Mouse (Mus musculus) intestine, embryonic 14.5 days (tissue): Measurements from ENCODE around the gene Mcm10. TPM values are rescaled to one million over a fixed set of nuclear protein-coding genes. Genes with fewer than 3 reads are reported as not detected.

Experiments used
- ATAC-seq: fragments of 200-750 bp; cut with Nextera tagmentation; replicated peaks from 2 replicates; pipeline ENCODE4 v1.8.0; 2017; ENCODE audit warnings: low read depth, moderate number of reproducible peaks, moderate TSS enrichment, moderate library complexity; ENCODE audit not compliant: low FRiP score, low TSS enrichment
- DNase-seq: peaks from one replicate; pipeline ENCODE4 v3.0.0-alpha.2; 2018; ENCODE audit warnings: low spot score
- H3K27ac ChIP-seq: fragments of 300-500 bp; sonication (generic); 2 replicates; pipeline ENCODE4 v1.5.1; 2014; ENCODE audit warnings: low read depth, mild to moderate bottlenecking, control low read depth
- H3K27me3 ChIP-seq: fragments of 300-500 bp; sonication (generic); replicated peaks from 2 replicates; pipeline ENCODE4 v1.6.1; 2014; ENCODE audit warnings: low read length, control low read depth; ENCODE audit not compliant: control insufficient read depth, insufficient read depth
- H3K36me3 ChIP-seq: fragments of 300-500 bp; sonication (generic); 2 replicates; pipeline ENCODE4 v1.6.1; 2014; ENCODE audit warnings: low read length, control low read depth; ENCODE audit not compliant: control insufficient read depth, insufficient read depth
- H3K4me1 ChIP-seq: fragments of 300-500 bp; sonication (generic); replicated peaks from 2 replicates; pipeline ENCODE4 v1.6.1; 2014; ENCODE audit warnings: low read length, control low read depth, mixed read lengths; ENCODE audit not compliant: control insufficient read depth, insufficient read depth
- H3K4me2 ChIP-seq: fragments of 300-500 bp; sonication (generic); 2 replicates; pipeline ENCODE4 v1.6.1; 2014; ENCODE audit warnings: low read length
- H3K4me3 ChIP-seq: fragments of 300-500 bp; sonication (generic); 2 replicates; pipeline ENCODE4 v1.5.1; 2014; ENCODE audit warnings: low read depth, low read length, control low read depth, mixed read lengths
- H3K9ac ChIP-seq: fragments of 300-500 bp; sonication (generic); 2 replicates; pipeline ENCODE4 v1.6.1; 2014; ENCODE audit warnings: mild to moderate bottlenecking, low read length
- H3K9me3 ChIP-seq: fragments of 300-500 bp; sonication (generic); 2 replicates; pipeline ENCODE4 v1.6.1; 2016; ENCODE audit warnings: low read length, control low read depth; ENCODE audit not compliant: control insufficient read depth
- WGBS: fragments of 180-500 bp; shearing (Covaris S2); extraction: QIAGEN DNeasy Blood & Tissue Kit; methylation state at CpG from one replicate; pipeline ENCODE4 v1.1.7; 2014; 5-methylcytosine and 5-hydroxymethylcytosine counted together
- polyA plus RNA-seq: library from polyadenylated mRNA; unstranded; fragments of >200 nt; fragmentation: Nextera tagmentation; extraction: Ambion mirVana; gene quantifications from 2 replicates; pipeline ENCODE4 v1.2.1, GENCODE M21; 2014

Mcm10 gene
- polyA plus RNA-seq, 1 experiment from 2014 or later, result 44.8 TPM

DNA sequence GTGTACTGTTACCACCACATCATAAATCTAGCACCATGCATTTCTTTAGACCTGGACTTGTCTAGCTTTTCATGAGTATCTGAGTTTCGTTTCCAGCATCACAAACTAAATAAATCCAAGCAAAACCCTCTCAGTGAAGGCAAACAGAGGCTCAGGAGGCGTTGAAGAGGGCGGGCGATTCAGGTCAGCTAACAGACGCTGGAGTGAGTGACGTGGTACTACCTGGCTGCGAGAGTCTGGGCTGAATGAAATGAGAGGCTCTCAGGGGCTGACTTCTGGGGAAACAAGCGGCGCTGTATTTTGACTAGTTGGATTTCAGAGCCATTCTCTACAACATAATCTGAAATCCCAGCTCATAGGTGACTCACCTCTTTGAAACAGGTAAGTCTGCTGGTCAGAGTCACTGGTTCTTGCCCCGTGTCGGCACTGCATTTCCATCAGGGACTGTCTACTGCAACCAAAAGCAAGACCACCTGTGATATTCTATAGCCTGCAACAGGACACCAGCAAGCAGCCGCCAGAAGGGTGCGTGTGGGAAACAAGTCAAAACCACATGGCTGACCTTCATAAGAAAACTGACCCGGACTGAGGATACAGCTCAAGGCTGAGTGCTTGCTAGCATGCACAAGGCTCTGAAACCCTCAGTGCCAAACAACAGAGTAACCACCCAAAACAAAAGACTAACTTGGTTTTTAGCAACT, 11.3 kb upstream of the Mcm10 start:
- H3K4me1 ChIP-seq, result no peaks in the 10 kb centered on the region
- H3K27ac ChIP-seq, result no peak overlapping the region
- H3K27me3 ChIP-seq, result no peaks in the 10 kb centered on the region
- H3K36me3 ChIP-seq, result no peaks in the 10 kb centered on the region
- no peak overlapping the region for H3K9ac ChIP-seq
- ATAC-seq (no peak), DNase-seq (no peak)
- no peak overlapping the region for H3K4me3 ChIP-seq
- WGBS, result 72% methylated on average over 14 of the region's 14 CpGs
- no peak overlapping the region for H3K4me2 ChIP-seq
- no peaks in the 10 kb centered on the region for H3K9me3 ChIP-seq

DNA sequence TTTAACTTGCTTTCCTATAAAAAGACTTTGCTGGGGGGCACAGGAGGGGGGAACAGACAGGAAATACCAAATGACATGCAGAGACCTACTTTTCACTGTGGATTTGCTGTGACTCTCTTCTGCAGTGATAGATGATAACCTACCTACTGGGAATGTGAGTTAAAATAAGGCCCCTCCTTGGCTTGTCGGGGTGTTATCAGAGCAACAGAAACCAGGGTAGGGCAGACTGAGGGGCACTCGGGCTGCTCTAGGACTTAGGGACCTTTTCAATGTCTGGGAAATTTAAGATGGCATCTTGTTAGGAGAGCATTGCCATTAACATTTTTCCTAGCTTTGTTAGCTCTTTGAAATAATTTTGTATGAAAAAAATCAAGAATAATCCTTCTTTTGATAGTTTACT, 10.7 kb upstream of the Mcm10 start:
- DNase-seq (no peak), ATAC-seq (no peak)
- 53% methylated on average over 2 of the region's 2 CpGs for WGBS
- H3K27ac ChIP-seq, result no peak overlapping the region
- no peaks in the 10 kb centered on the region for H3K4me1 ChIP-seq
- H3K27me3 ChIP-seq, result no peaks in the 10 kb centered on the region
- H3K36me3 ChIP-seq, result no peaks in the 10 kb centered on the region
- H3K4me3 ChIP-seq, result no peak overlapping the region
- H3K9ac ChIP-seq, result no peak overlapping the region
- H3K9me3 ChIP-seq, result no peaks in the 10 kb centered on the region
- no peak overlapping the region for H3K4me2 ChIP-seq

DNA sequence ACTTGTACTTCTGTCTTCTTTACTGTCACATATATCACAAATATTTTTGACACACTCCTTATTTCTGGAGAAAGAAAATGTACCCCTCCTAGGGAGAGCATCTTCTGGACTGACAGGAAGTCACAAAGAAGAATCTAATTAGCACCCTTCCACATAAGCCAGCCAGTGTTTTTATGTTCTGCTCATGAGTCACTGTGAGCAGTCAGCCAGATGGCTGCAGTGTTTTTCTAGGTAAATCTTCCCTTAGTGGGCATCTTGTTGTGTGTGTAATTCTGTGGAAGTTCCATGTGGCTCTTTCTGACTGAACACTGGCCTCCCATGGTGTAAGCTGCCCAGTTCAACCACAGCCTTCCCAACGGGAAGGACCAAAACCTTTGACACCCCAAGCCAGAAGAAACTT, 7.1 kb upstream of the Mcm10 start:
- Histone ChIP-seq H3K4me3 (no peak overlapping the region), H3K27me3 (no peaks in the 10 kb centered on the region), H3K9me3 (no peaks in the 10 kb centered on the region), H3K27ac (no peak overlapping the region), H3K4me2 (no peak overlapping the region), H3K4me1 (no peaks in the 10 kb centered on the region), H3K9ac (no peak overlapping the region), H3K36me3 (no peaks in the 10 kb centered on the region)
- 81% methylated on average over 1 of the region's 1 CpGs for WGBS
- DNase-seq (no peak), ATAC-seq (no peak)

DNA sequence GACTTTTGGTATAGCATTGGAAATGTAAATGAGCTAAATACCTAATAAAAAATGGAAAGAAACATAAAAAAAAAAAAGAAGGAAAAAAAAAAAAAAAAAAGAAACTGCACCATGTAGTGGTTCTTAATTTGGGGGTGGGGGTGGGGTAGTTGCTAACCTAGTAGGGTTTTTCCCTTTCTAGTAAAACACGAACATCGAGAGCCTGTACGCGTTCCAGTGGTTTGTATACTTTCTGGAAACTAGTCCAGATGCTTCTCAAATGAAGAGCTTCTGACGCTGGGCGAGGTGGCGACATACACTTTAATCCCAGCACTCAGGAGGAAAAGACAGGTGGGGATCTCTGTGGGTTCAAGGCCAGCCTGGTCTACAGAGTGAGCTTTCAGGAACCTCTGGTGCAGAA, 4.3 kb upstream of the Mcm10 start:
- Histone ChIP-seq H3K9ac (no peak overlapping the region), H3K9me3 (no peaks in the 10 kb centered on the region), H3K36me3 (no peaks in the 10 kb centered on the region), H3K27me3 (no peaks in the 10 kb centered on the region), H3K4me1 (peaks cover 3% of the 10 kb centered on the region), H3K4me2 (no peak overlapping the region), H3K27ac (no peak overlapping the region), H3K4me3 (no peak overlapping the region)
- WGBS, result 93% methylated on average over 7 of the region's 7 CpGs
- no peak for ATAC-seq
- DNase-seq, result no peak

DNA sequence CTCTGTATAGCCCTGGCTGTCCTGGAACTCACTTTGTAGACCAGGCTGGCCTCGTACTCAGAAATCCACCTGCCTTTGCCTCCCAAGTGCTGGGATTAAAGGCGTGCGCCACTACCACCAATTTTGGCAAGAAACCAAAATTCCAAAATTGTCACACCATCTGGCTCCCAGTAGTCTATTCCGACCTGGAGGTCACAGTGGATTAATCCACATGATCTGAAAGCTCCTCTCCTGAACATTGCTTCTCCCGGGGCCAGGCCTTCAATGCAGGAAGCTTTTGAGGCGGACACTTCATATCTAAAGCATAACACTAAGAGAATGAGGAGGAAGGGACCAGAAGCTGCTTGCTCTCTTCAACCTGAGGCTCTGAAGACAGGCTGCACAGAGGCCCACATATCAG, 2.9 kb upstream of the Mcm10 start:
- ATAC-seq (no peak), DNase-seq (no peak)
- Histone ChIP-seq H3K4me2 (no peak overlapping the region), H3K4me3 (no peak overlapping the region), H3K36me3 (no peaks in the 10 kb centered on the region), H3K27ac (no peak overlapping the region), H3K4me1 (peaks cover 10% of the 10 kb centered on the region), H3K9me3 (no peaks in the 10 kb centered on the region), H3K27me3 (no peaks in the 10 kb centered on the region), H3K9ac (no peak overlapping the region)
- 89% methylated on average over 6 of the region's 6 CpGs for WGBS

DNA sequence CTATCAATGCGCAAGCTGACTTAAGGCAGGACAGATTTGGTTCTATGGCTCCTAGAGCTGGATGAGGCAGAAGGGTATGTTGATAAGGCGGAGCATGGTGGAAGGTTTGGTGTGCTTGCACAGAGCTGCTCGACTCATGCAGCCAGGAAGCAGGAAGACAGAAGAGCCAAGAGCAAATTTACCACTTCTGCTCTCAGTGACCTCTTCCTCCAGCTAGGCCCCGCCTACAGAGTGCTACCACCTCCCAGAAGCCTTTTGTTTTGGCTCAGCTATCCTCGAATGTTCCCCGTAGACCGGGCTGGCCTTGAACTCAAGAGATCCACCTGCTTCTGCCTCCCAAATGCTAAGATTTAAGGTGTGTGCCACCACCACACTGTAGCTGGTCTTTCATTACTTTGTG, 2.0 kb upstream of the Mcm10 start:
- H3K4me3 ChIP-seq, result no peak overlapping the region
- H3K36me3 ChIP-seq, result no peaks in the 10 kb centered on the region
- peaks cover 10% of the 10 kb centered on the region for H3K4me1 ChIP-seq
- H3K4me2 ChIP-seq, result no peak overlapping the region
- no peak overlapping the region for H3K27ac ChIP-seq
- WGBS, result 76% methylated on average over 7 of the region's 7 CpGs
- no peaks in the 10 kb centered on the region for H3K27me3 ChIP-seq
- no peak for DNase-seq
- ATAC-seq, result no peak
- H3K9ac ChIP-seq, result no peak overlapping the region
- H3K9me3 ChIP-seq, result no peaks in the 10 kb centered on the region

DNA sequence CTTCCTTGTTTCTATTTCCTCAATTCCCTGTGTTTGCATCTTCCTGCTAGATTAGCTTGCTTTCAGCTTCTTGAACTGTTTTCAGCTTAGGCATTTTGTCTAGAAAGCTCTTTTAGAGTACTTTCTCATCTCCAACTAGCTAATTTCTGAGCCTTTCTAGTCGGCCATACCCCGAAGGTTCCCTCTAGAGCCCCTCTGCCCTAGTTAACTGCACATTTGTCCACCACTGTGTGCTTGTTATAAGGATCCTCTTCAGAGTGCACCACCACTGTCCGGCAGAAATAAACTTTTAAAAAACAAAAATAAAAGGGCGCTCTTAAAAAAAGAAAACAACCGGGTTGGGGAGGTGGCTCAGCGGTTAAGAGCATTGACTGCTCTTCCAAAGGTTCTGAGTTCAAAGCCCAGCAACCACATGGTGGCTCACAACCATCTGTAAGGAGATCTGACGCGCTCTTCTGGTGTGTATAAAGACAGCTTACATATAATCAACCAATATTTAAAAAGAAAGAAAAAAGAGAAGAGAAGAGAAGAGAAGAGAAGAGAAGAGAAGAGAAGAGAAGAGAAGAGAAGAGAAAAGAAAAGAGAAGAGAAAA, 597 bp downstream of the Mcm10 start:
- Histone ChIP-seq H3K27me3 (no peaks in the 10 kb centered on the region), H3K36me3 (peaks cover 20% of the 10 kb centered on the region), H3K9me3 (no peaks in the 10 kb centered on the region), H3K4me2 (peak overlapping the region; percentile 57), H3K4me3 (peak overlapping the region; percentile 82), H3K4me1 (peaks cover 10% of the 10 kb centered on the region), H3K9ac (peak overlapping the region; percentile 57), H3K27ac (peak overlapping the region; percentile 59; the same call in 1 of the 2 replicates)
- 15% methylated on average over 8 of the region's 8 CpGs for WGBS
- DNase-seq (peak; percentile 58), ATAC-seq (no peak)

DNA sequence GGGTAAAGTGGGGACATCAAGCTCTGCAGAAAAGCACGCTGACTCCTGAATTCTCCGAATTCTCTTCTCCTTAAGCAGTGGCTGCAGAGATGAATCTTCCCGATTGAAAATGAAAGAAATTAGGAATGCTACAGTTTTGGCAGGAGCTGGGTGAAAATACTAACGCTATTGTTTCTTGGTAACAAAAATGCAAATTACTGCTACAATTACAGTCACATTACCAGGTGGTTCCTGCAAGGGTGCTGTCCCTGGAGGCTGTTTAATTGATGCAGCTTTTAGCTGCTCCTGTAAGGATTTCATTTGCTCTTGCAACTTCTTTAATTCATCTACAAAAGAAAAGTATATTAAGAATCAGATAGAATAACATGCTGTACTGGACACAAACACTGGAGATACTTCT, 5.5 kb downstream of the Mcm10 start:
- peaks cover 58% of the 10 kb centered on the region for H3K36me3 ChIP-seq

DNA sequence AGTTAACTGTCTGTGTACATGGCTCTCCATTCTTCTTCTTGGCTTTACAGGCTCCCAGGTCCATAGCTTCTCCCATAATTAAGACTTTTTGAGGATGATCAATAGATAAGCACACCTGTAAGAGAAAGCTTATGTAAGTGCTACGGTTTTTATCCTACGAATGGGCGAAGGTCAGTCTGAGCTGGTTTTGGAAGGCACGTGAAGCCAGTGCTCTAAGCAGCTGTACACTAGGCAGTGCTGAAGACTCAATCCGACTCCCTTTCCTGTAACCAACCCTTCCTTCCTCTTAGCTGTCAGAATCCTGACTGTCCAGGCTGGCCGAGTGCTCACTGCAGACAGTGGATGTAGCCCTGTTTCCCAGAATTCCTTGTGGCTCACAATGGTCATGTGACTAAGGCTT, 11.3 kb downstream of the Mcm10 start:
- Histone ChIP-seq H3K9ac (no peak overlapping the region), H3K27me3 (no peaks in the 10 kb centered on the region), H3K4me2 (no peak overlapping the region), H3K4me1 (no peaks in the 10 kb centered on the region), H3K27ac (no peak overlapping the region), H3K4me3 (no peak overlapping the region), H3K36me3 (peaks cover 85% of the 10 kb centered on the region), H3K9me3 (no peaks in the 10 kb centered on the region)
- 92% methylated on average over 6 of the region's 6 CpGs for WGBS
- ATAC-seq (no peak), DNase-seq (no peak)

More for the DNA sequence above, 5.5 kb downstream of the Mcm10 start:
- Histone ChIP-seq H3K27ac (no peak overlapping the region), H3K9ac (no peak overlapping the region), H3K9me3 (no peaks in the 10 kb centered on the region), H3K4me3 (no peak overlapping the region), H3K4me1 (peaks cover 9% of the 10 kb centered on the region), H3K4me2 (no peak overlapping the region), H3K27me3 (no peaks in the 10 kb centered on the region)
- DNase-seq (no peak), ATAC-seq (no peak)
- 92% methylated on average over 4 of the region's 4 CpGs for WGBS
